Mouse (Mus musculus) liver, embryonic 12.5 days (tissue): ENCODE measurements around the gene Ndufc2. TPM values are rescaled to one million over a fixed set of nuclear protein-coding genes. Genes with fewer than 3 reads are reported as not detected.

Experiments used
- polyA plus RNA-seq: library from polyadenylated mRNA; unstranded; fragments of >200 nt; fragmentation: Nextera tagmentation; extraction: Ambion mirVana; gene quantifications from 2 replicates; pipeline ENCODE4 v1.2.1, GENCODE M21; 2016

The Ndufc2 gene
- polyA plus RNA-seq, 1 experiment from 2014 or later: 249 TPM

Other genes with a start within 250 kb of the Ndufc2 start
- gene Usp35, start 68.0 kb upstream of the Ndufc2 start, polyA plus RNA-seq: 0.41 and 0.49 TPM in 2 replicates
- 0.92 and 1.1 TPM in 2 replicates for gene Kctd21, start 67.7 kb upstream of the Ndufc2 start, polyA plus RNA-seq
- gene Alg8, start 28.4 kb upstream of the Ndufc2 start, polyA plus RNA-seq: 48.7 and 50.5 TPM in 2 replicates
- 0.13 TPM in 1 of 2 replicates, not detected in the other for gene Thrsp, start 17.7 kb downstream of the Ndufc2 start, polyA plus RNA-seq
- 9.8 and 9.9 TPM in 2 replicates for gene Kctd14, start 51.3 kb downstream of the Ndufc2 start, polyA plus RNA-seq
- gene Ints4, start 81.0 kb downstream of the Ndufc2 start, polyA plus RNA-seq: 32.2 and 33.4 TPM in 2 replicates
- 17.4 and 17.6 TPM in 2 replicates for gene Aamdc, start 179.5 kb downstream of the Ndufc2 start, polyA plus RNA-seq
- gene Rsf1, start 179.9 kb downstream of the Ndufc2 start, polyA plus RNA-seq: 8.1 and 10.7 TPM in 2 replicates